Mouse (Mus musculus): ENCODE measurements at regions not wholly inside any gene's neighbourhood (a gene's known extent, or its start where the extent isn't known, plus 50 kb on each side); places are given as distances from the start of the nearest gene placed in this dataset.

DNA sequence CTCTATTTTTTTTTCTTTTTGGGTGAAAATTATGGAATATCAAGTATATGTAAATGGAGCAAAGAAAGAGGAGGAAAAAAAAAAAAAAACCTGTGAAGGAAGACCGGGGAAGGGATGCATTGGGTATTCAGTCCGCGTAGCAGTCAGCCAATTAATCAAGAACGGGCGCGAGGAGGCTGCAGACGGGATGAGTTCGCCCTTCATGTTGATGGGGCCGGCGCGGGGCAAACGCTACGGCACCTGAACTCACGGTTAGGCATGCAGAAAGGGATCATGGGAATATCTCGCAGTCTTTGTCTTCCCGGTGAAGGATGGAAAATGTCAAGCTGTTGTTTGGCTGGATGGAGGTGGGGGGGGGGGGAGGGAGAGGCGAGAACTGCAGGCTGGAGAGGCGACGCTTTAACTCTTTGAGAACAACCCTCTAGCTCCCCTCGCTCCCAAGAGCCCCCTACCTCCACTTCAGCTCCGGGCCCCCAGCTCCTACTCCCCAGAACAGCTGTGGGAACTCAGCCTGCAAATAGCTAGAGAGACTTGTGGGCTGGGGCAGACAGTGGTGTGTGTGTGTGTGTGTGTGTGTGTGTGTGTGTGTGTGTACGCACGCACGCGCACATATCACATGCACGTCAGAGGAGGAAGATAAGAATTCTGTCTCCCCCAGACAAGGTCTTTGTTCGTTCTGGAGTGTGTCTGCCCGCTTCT lies 210.7 kb downstream of the Gm26897 start:
- peak; percentile 9 to 15 for DNase-seq (ENCODE audit: low spot score in 2 of 2)

DNA sequence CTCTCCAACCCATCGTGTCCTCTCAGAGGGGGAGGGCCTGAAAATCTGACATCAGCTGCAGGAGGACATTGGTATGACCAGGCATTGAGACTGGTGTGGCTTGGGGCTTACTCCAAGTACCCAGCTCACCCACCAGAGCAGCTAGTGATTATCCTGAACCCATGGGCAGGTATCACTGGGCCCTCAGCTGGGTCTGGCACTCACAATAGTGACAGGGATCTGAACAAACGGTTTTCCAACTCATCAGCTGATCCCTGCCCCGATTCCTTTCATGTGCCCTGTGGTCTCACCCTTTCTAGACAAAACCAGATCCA lies 211.2 kb downstream of the Gm26897 start:
- no peak for DNase-seq (ENCODE audit: low spot score in 2 of 2)

DNA sequence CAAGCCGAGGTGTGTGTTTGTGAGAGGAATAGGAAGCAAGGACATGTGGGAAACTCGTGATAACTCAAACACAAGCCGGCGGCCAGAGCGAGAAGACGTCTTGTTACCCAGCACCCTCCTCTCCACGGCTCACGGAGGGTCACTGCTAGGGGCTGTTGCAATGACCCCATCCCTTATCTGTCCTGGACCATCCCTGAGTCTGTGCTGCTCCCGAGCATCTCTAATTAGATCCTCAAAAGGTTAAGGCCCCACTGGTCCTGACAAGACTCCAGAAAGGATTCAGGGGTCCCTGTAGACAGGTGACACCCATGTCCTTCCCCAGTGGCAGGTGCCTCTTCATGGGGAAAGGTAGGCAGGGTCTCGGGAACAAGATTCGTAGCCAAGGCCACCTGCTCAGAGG lies 212.6 kb downstream of the Gm26897 start:
- DNase-seq (ENCODE audit: low spot score in 2 of 2) = no peak

DNA sequence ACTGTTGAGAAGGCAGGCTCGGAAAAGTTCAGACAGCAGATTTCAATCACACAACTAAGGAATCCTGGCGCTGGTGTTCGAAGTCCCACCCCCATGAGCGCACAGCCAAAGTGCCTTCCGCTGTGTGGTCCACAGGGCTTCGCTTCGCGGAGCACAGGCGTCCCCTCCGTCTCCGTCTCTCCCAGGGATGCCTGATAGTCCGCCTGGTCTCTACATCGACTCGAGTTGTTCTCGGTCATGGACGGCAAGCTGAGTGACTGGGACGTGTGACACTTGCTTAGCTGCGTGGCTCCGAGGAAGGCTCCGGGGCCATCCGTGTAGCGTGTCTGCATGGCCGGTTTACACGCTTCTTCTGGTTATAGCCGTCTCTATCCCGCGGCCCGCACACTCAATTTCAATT lies 224.0 kb downstream of the Gm26897 start:
- DNase-seq (ENCODE audit: low spot score in 2 of 2) = no peak

DNA sequence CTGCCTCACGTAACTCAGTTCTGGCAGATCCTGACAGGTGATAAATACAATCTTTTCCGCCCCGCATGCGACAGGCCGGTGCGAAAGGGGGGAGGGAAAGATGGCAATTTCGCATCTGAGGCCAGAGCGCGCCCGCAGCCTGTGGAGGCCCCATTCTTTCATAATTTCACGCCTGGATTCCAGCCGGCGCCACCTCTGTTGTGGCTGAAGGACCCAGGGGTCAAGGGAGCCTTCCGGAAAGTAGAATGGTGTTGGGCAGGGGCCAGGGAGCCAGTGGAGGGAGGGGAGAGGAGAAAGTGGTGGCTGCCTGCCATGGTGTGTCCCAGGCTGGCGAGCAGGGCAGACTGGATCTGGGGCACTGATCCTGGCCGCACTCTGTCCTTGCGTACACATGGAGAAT lies 224.5 kb downstream of the Gm26897 start:
- peak; percentile 4 to 17 for DNase-seq (ENCODE audit: low spot score in 2 of 2)

DNA sequence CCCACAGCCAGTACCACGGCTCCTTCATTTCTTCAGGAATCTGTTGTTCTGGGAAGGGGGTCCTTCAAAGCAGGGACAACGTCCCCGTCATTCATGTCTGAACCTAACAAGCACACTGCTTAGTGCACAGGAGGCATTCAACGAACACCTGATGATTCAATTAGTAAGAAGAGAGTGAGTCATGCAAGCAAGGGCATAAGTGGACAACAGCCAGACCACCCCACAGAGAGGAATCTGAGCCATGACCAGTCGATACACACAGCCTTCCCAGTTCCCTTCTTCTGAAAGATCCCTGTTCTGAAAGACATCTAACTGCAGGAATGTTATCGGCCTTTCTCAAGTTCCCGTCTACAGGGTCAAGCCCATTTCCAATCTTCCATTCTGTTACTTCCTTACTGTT lies 231.6 kb downstream of the Gm26897 start:
- no peak for DNase-seq (ENCODE audit: low spot score in 2 of 2)

DNA sequence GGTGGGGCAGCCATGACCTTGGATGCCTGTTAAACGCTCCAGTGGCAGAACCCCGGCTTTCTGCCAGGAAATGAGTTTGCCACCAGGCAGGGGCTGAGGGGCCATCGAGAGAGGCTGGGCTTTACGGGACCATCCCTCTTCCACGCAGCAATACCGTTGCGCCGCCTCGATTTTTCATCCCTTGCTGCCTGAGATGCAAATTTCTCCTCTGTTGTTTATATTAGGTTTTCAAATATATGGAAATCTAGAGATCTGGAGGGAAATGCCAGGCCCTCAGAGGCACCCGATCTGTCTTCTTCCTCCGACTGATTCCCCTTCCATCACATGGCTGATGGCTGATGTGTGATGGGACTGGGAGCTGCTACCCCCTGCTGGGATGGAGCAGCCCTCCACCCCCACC lies 234.4 kb downstream of the Gm26897 start:
- no peak for DNase-seq (ENCODE audit: low spot score in 2 of 2)

DNA sequence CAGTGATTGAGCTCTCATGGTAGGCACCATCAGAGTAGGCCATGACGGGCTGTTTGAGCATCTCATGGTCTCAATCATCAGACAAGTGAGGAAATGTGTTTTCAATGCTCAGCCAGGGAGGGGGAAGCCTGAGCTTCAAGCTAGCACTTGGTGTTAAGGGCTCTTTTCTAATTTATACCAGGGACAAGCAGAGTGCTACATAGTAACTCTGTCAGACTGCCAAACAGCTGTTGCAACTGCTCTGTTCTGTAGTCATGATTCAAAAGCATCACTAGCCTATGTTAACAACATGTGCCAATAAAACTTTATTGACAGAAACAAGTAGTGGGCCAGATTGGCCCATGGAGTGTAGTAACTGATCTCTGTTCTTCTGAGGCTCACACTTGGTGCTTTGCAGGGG lies 235.0 kb downstream of the Gm26897 start:
- no peak for DNase-seq (ENCODE audit: low spot score in 2 of 2)

DNA sequence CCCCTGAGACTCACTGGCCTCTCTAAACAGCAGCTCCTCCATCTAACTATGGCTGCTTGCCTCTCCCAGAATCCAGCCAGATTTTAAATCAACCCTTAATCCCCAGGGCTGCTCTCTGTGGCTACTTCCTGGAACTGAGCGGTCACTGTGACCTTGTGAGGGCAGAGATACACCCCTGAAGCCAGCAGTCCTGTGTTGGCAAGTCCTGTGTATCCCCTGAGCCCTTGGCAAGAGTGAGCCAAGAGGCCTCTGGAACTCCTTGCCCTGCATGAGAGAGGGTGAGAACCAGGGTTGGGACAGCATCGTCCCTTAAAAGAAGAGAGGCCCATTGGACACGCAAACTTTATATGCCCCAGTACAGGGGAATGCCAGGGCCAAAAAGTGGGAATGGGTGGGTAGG lies 237.5 kb downstream of the Gm26897 start:
- DNase-seq (ENCODE audit: low spot score in 2 of 2) = no peak

DNA sequence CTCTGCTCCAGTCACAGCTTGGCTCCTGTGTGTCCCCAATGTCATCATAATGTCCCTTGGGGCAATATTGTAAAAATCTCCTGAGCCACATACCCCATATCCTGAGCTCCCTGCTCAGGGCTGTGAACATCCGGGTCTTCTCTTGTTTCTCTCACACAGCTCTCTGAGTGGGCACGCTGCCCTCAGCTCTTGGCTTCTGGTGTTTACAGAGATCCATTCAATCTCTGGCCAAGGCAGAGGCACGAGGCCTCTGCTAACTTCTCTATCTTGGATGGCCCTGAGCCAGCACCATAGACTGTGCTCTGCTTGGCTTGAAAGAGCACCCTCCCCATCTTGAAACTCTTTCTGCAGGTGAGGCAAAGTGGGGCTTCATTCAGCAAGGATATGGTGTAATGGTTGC lies 238.2 kb downstream of the Gm26897 start:
- DNase-seq (ENCODE audit: low spot score in 2 of 2) = no peak

DNA sequence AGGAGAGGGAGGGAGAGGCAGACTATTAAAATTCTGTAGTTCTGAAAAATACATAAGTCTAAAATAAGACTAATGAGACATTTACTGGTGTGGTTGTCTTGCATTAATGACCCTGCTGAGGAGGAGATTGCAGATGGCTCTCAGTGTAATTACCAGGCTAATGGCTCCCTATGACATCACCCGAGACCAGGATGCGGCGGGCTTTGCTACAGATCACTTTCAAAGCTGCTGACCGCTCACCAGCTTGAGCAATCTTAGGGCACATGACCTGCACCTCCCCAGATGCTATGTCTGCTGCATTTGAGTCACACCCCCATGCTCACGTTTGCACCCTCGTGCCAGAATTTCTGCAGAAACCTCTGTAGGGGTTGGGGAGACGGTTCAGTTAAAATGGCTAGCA lies 242.0 kb downstream of the Gm26897 start:
- no peak for DNase-seq (ENCODE audit: low spot score in 2 of 2)

DNA sequence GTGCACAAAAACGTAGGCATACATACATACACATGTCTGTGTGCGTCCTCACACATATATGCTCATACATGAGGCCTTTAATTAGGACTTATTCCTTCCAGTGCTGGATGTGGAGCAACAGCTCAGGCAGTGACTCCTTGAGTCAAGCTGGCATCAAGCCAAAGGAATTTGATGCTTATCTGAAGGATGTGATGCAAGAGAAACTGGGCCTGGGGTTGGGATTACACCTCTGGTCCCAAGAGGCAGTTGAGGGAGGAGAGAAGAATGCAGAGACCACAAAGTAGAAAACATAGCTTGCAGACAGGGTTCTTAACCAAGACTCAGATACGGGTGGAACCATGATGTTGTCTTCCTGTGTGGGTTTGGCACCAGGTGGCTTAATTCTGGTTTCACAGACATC lies 245.9 kb downstream of the Gm26897 start:
- DNase-seq (ENCODE audit: low spot score in 2 of 2) = no peak

DNA sequence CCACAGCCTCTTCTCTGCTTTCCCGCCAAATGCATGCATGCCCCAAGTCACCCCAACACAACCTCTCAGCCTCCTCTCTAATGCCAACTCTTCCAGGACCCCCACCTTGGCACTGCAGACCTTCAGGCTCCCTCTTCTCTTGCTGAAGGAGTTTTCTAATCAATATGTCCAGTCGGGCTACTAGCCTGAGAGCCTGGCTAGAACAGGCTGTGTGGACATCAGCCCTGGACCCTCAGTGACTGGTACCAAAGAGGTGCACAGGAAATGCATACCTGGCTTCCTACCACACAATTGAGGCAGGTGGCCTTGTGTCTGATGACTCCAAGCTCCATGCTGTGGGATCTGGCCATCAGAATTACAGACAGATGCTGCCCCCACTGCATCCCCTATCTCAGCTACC lies 248.4 kb downstream of the Gm26897 start:
- no peak for DNase-seq (ENCODE audit: low spot score in 2 of 2)

DNA sequence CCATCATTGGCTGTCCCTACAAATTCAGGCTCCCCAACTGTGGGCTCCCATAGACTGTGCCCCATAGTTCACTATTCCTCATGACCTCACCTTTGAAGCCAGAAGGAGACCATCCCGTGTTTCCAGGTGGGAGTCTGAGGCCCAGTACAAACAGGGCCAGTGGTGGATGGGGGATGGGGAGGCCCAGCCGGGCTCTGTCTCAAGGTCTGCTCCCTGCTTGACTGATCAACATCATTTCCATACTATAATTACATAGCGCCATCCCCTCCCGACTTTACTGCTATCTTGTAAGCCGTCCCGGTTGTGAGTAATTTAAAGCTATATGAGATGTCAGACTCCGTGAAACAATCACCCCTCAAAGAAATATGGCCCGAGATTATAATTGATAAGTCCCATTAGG lies 252.3 kb downstream of the Gm26897 start:
- DNase-seq (ENCODE audit: low spot score in 2 of 2) = no peak

DNA sequence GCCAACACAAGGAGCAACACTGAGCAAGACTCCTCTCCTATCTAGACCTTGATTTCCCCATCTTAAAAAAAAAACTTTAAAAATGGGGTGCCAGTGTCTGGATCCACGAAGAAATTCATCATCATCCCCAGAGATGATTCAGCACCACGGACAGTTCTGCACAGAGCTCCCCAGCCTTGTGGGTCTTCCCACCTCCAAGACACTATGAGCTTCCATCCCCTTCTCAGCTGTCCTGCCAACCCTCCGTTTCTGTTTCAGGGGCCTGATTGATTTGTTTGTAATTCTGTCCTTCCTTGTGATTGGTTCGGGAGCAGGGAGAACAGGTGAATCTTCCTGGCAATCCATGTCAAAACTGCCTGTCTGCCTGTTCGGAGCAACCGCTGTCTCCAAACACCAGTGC lies 253.3 kb downstream of the Gm26897 start:
- no peak for DNase-seq (ENCODE audit: low spot score in 2 of 2)

DNA sequence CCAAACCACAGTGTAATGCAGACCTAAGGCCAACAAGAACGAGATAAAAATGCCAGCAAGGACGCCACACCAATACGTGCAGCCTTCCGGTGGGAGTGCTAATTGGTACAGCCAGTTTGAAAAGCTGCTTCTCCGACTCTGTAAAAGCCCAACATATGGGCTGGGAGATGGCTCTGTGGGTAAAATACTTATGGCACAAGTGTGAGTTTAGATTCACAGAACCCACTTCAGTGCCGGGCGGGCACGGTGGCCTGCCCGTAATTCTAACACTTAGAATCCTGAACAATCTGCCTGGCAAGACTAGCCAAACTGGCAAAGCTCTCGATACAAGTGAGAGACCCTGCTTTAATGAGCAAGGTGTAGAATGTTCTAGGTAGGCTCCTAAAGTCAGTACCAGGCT lies 258.1 kb downstream of the Gm26897 start:
- no peak for DNase-seq (ENCODE audit: low spot score in 2 of 2)

DNA sequence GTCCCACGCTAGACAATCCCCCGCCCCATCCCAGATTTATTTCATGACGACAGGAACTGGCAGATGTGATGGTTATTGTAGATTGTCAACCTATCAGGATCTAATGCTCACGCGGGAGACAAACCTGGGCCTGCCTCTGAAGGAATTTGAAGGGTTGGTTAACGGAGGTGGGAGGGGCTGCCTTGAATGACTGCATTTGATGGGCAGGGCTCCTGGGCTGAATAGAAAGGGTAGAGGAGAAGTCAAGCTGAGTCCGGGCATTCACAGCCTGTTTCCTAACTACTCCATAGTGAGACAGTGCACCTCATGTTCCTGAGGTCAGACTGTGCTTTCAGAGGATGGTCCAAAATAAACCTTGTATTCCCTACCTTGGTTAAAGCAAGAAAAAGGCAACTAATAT lies 259.1 kb downstream of the Cryba4 start:
- no peak for DNase-seq (ENCODE audit: low spot score in 2 of 2)

DNA sequence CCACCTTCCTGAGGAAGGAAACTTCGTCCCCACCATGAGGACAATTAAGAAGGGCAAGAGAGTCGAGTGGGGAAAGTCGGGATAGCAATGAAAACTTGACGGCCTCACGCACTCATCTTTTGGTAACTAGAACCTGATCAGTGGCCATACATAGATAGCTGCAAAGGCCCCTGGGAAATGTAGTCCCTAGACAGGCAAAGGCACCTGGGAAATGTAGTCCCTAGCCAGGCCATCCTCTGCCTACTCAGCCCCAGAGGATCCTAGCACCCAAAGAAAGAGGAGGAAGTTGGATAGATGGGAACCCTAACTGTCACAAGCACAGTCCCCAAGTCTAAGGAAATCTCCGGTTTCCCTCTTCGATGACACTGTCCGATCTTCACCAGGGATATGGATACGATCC lies 258.4 kb downstream of the Cryba4 start:
- no peak for DNase-seq (ENCODE audit: low spot score in 2 of 2)

DNA sequence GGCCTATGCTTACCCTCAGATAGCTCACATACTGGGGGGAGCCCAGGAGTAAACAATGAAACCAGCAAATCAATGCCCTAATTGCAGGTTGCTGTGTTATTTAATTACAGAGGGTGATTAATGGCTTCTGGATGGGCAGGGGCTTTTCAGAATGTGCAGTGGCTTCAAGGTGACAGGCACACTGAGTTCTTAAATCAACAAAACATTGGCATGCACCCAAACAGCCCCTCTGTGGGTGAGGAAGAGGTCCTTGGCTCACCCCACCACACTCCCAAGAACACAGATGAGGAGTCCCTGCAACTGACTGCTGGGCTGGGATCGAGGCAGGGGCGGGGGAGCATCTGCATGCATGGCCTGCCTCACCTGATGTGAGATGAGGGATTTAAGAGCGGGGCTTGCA lies 255.5 kb downstream of the Cryba4 start:
- no peak for DNase-seq (ENCODE audit: low spot score in 2 of 2)

DNA sequence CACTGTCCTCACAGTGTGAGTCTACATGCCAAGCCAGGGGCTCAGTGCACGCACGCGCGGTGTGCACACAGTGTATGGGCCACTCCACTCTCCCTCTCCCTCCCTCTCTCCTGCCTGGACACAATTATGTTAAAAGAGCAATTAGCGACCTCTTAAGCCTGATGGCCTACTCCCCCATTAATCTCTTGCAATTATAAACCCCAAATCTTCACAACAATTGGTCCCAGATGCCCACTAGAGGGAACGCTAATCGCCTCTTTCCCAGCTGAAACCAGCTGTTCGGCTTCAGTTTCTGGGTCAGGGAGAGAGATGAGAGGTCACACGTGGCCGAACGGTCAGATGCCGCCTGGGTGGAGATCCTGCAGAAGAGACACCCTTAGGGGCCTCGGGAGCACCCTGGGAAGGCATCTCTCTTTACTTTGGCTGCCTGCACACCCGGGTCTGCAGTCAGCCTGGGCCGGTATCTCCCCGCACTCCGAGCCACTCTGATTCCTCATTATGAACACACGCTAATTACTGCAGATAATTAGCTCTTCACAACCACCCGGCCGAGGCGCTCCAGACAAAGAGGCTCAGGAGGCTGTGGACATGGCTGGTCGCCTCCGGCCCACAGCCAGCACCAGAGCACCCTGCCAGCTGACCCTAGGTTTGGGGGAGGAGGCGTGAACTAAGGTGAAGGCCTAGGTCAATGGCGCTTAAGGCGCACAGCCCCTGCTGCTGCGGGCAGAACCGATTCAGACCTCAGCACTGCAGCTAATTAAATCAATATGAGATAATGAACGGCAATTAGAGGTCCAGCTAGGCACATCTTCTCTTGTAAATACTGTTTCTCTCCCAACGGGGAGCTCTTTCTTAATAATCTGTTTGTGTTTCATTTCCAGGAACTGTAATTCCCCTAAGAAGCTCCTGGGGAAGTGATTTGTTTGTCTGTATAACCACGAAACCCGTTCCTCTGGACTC lies 250.3 kb downstream of the Cryba4 start:
- no peak for DNase-seq (ENCODE audit: low spot score in 2 of 2)

DNA sequence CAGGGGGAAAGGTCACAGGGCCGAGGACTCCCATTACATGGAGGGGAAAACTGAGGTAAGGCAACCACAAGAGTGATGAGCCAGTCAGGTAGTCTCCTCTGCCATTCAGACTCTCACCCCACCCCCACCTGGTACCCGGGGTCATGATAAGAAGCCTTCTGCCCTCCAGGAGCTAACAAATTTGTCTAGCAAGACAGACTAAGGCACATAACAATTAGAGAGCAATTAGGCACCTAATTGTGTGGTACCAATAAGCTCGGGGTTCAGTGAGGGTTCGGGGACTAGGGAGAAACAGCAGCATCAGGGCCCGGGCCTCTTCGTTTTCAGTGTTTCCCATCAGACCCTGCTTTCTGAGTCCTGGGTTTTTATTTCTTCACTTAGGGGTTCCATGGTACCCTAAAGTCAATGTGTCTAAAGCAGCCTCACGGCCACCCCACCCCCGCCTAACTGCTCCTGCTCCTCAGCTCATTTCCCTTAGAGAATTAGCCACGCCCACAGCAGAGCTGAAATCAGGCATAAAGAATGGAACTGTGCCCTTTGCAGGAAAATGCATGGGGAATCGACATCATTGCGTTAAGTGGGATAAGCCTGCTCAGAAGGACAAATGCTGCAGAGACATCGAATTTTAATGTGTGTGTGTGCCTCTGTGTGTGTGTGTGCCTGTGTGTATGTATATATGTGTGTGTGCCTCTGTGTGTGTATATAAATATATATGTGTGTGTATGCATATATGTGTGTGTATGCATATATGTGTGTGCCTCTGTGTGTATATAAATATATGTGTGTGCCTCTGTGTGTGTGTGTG lies 249.3 kb downstream of the Cryba4 start:
- no peak for DNase-seq (ENCODE audit: low spot score in 2 of 2)

DNA sequence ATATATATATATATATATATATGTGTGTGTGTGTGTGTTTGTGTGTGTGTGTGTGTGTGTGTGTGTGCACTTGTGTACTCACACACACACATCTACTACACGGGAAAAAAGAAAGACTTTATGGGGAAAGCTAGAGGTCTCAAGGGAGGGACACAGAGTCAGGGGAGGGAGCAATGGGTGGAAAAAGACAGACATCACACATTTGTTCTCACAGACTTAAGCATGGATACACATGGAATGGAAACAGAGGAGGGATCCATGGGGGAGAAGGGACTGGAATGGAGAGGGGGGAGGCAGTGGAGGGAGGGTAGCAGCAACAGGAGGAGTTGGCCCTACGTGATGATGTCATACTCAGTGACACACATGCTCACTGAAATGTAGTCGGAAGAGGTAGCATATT lies 248.3 kb downstream of the Cryba4 start:
- DNase-seq (ENCODE audit: low spot score in 2 of 2) = no peak

All from left cerebral cortex, adult 18-20 months (tissue).